8 mouse cellular contexts compared by ENCODE assay signal in the genomic region with DNA sequence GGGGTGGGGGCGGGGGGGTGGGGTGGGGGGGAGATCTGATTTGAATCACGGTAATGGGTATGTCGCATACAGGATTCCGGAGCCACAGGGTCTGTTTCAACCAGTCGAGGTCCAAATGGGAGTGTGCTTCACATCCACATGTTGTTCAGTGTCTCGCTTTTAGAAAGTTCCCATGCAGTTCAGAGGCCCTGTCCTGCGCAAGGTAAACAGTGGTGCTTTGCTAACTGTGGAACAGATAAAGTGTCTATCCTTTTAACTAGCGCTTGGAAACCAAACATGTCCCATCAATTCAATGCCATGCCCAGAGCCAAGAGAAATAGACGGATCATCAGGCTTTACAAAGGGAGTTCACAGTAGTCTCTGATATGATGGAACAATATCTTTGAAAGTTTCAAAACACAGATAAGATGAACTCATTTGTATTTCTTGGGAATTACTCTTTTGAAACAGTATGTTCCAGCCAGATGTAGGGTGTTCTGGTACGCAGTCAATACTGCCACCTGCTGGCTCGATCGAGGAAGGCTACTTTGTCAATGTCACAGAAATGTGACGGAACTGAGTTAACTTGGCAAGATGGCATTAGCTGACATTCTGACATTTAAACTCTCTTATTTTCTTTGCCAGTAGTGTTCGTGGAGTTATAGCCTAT.
DNase-seq lines count a peak whose midpoint lies in the region; ATAC-seq lines count a peak whose summit lies in the region.

No protein-coding gene starts in this region.

- peak; percentile 61 for DNase-seq in MN1 (ENCODE audit: low spot score)
- DNase-seq in c-Kit-positive CD71-positive TER-119-negative erythroid progenitor cells, embryonic 14.5 days (ENCODE audit: low read depth): peak; percentile 24
- peak; percentile 72 for DNase-seq in forelimb bud, embryonic 11.5 days (ENCODE audit: low read depth, low spot score)
- peak; percentile 84 for DNase-seq in heart, postnatal 4 days
- DNase-seq in layer of hippocampus, adult 9-11 months: peak; percentile 27
- DNase-seq in right cerebral cortex, postnatal 4 days: peak; percentile 79

- peak; percentile 70; the same call in 1 of the 2 replicates for ATAC-seq in megakaryocyte, adult 5-6 weeks (ENCODE audit: poor library complexity, severe bottlenecking)
- no peak for ATAC-seq in monocyte, adult 5-6 weeks (replicated peaks; ENCODE audit: insufficient number of reproducible peaks, low FRiP score, low TSS enrichment, poor library complexity, severe bottlenecking)

Comparison
In these comparisons a context has a peak if more than half of its experiments do, and no peak if none do; other contexts are left out.
1. DNase-seq: peak in every context shown above with its lines; median percentile 84 in heart, postnatal 4 days; 79 in right cerebral cortex, postnatal 4 days; 72 in forelimb bud, embryonic 11.5 days; 61 in MN1; 27 in layer of hippocampus, adult 9-11 months; 24 in c-Kit-positive CD71-positive TER-119-negative erythroid progenitor cells, embryonic 14.5 days.